Mouse (Mus musculus): ENCODE measurements around the gene Gins2.

- TF ChIP-seq CTCF (conservative IDR thresholded peaks at IDR 0.05; ENCODE audit: low read length) (no peak), NANOG (IDR thresholded peaks at IDR 0.05; ENCODE audit: borderline replicate concordance, low read length) (no peak)
Measured at GRCm38 (mm10) chr8:120581811-120582210, 7.3 kb downstream of the Gins2 start.

All from E14TG2a.4 (cell line).